Mouse (Mus musculus): ENCODE data around the gene Plxnb2. TPM values are rescaled to one million over a fixed set of nuclear protein-coding genes. Genes with fewer than 3 reads are reported as not detected.

Plxnb2 gene
- polyA plus RNA-seq, 1 experiment from 2014 or later = 31.9 TPM

GRCm38 (mm10) chr15:89148496-89149270 is 31.9 kb downstream of the Plxnb2 start:
- H3K4me3 ChIP-seq (ENCODE audit: low read depth, low read length) = peak overlapping the region; percentile 50

GRCm38 (mm10) chr15:89147895-89148294 is 32.7 kb downstream of the Plxnb2 start:
- no peak for ATAC-seq (ENCODE audit: low read depth)
- no peak overlapping the region for H3K9ac ChIP-seq (ENCODE audit: low read depth, low read length)
- peaks cover 9% of the 10 kb centered on the region for H3K4me1 ChIP-seq (ENCODE audit: control insufficient read depth, low read depth, low read length)
- H3K27ac ChIP-seq (ENCODE audit: low read length) = no peak overlapping the region
- H3K36me3 ChIP-seq (ENCODE audit: control insufficient read depth, insufficient read depth) = no peaks in the 10 kb centered on the region
- no peaks in the 10 kb centered on the region for H3K9me3 ChIP-seq (replicated peaks; ENCODE audit: control insufficient read depth, low read length)
- peaks cover 72% of the 10 kb centered on the region for H3K27me3 ChIP-seq (ENCODE audit: control insufficient read depth, insufficient read depth, low read depth, low read length)
- no peak overlapping the region for H3K4me2 ChIP-seq (ENCODE audit: low read depth, low read length)
- H3K4me3 ChIP-seq (ENCODE audit: low read depth, low read length) = no peak overlapping the region
- WGBS (ENCODE audit: insufficient replicate concordance) = 43% methylated on average over 4 of the region's 4 CpGs

More at GRCm38 (mm10) chr15:89148496-89149270, 31.9 kb downstream of the Plxnb2 start:
- no peak for ATAC-seq (ENCODE audit: low read depth)
- Histone ChIP-seq H3K4me1 (ENCODE audit: control insufficient read depth, low read depth, low read length) (peaks cover 9% of the 10 kb centered on the region), H3K27me3 (ENCODE audit: control insufficient read depth, insufficient read depth, low read depth, low read length) (peaks cover 69% of the 10 kb centered on the region), H3K36me3 (ENCODE audit: control insufficient read depth, insufficient read depth) (no peaks in the 10 kb centered on the region), H3K9ac (ENCODE audit: low read depth, low read length) (no peak overlapping the region), H3K4me2 (ENCODE audit: low read depth, low read length) (peak overlapping the region; percentile 62), H3K9me3 (replicated peaks; ENCODE audit: control insufficient read depth, low read length) (no peaks in the 10 kb centered on the region), H3K27ac (ENCODE audit: low read length) (no peak overlapping the region)
- WGBS (ENCODE audit: insufficient replicate concordance) = 6% methylated on average over 25 of the region's 25 CpGs

GRCm38 (mm10) chr15:89147456-89147855 is 33.1 kb downstream of the Plxnb2 start:
- Histone ChIP-seq H3K27me3 (ENCODE audit: control insufficient read depth, insufficient read depth, low read depth, low read length) (peaks cover 75% of the 10 kb centered on the region), H3K9ac (ENCODE audit: low read depth, low read length) (no peak overlapping the region), H3K36me3 (ENCODE audit: control insufficient read depth, insufficient read depth) (no peaks in the 10 kb centered on the region), H3K4me3 (ENCODE audit: low read depth, low read length) (no peak overlapping the region), H3K4me1 (ENCODE audit: control insufficient read depth, low read depth, low read length) (peaks cover 9% of the 10 kb centered on the region), H3K4me2 (ENCODE audit: low read depth, low read length) (no peak overlapping the region), H3K9me3 (replicated peaks; ENCODE audit: control insufficient read depth, low read length) (no peaks in the 10 kb centered on the region), H3K27ac (ENCODE audit: low read length) (no peak overlapping the region)
- no peak for ATAC-seq (ENCODE audit: low read depth)
- whole genome bisulfite sequencing (ENCODE audit: insufficient replicate concordance) = 21% methylated on average over 10 of the region's 10 CpGs

- ATAC-seq (ENCODE audit: low read depth) = no peak
- Histone ChIP-seq H3K9me3 (replicated peaks; ENCODE audit: control insufficient read depth, low read length) (no peaks in the 10 kb centered on the region), H3K4me1 (ENCODE audit: control insufficient read depth, low read depth, low read length) (peaks cover 9% of the 10 kb centered on the region), H3K36me3 (ENCODE audit: control insufficient read depth, insufficient read depth) (no peaks in the 10 kb centered on the region), H3K9ac (ENCODE audit: low read depth, low read length) (no peak overlapping the region), H3K4me3 (ENCODE audit: low read depth, low read length) (no peak overlapping the region), H3K4me2 (ENCODE audit: low read depth, low read length) (no peak overlapping the region), H3K27ac (ENCODE audit: low read length) (no peak overlapping the region), H3K27me3 (ENCODE audit: control insufficient read depth, insufficient read depth, low read depth, low read length) (peaks cover 80% of the 10 kb centered on the region)
- 4% methylated on average over 15 of the region's 16 CpGs for WGBS (ENCODE audit: insufficient replicate concordance)
Measured at GRCm38 (mm10) chr15:89147024-89147423, 33.6 kb downstream of the Plxnb2 start.

- ATAC-seq (ENCODE audit: low read depth) = no peak
- H3K9ac ChIP-seq (ENCODE audit: low read depth, low read length) = no peak overlapping the region
- H3K4me1 ChIP-seq (ENCODE audit: control insufficient read depth, low read depth, low read length) = peaks cover 9% of the 10 kb centered on the region
- WGBS (ENCODE audit: insufficient replicate concordance) = 3% methylated on average over 27 of the region's 27 CpGs
- peaks cover 85% of the 10 kb centered on the region for H3K27me3 ChIP-seq (ENCODE audit: control insufficient read depth, insufficient read depth, low read depth, low read length)
- no peaks in the 10 kb centered on the region for H3K36me3 ChIP-seq (ENCODE audit: control insufficient read depth, insufficient read depth)
- no peak overlapping the region for H3K27ac ChIP-seq (ENCODE audit: low read length)
- H3K4me3 ChIP-seq (ENCODE audit: low read depth, low read length) = no peak overlapping the region
- H3K9me3 ChIP-seq (replicated peaks; ENCODE audit: control insufficient read depth, low read length) = no peaks in the 10 kb centered on the region
- H3K4me2 ChIP-seq (ENCODE audit: low read depth, low read length) = peak overlapping the region; percentile 20; the same call in 1 of the 2 replicates
Measured at GRCm38 (mm10) chr15:89146537-89146936, 34.1 kb downstream of the Plxnb2 start.

GRCm38 (mm10) chr15:89145813-89146350 is 34.7 kb downstream of the Plxnb2 start:
- no peak overlapping the region for H3K9ac ChIP-seq (ENCODE audit: low read depth, low read length)
- no peaks in the 10 kb centered on the region for H3K36me3 ChIP-seq (ENCODE audit: control insufficient read depth, insufficient read depth)
- peaks cover 90% of the 10 kb centered on the region for H3K27me3 ChIP-seq (ENCODE audit: control insufficient read depth, insufficient read depth, low read depth, low read length)
- no peak for ATAC-seq (ENCODE audit: low read depth)
- no peaks in the 10 kb centered on the region for H3K9me3 ChIP-seq (replicated peaks; ENCODE audit: control insufficient read depth, low read length)
- H3K27ac ChIP-seq (ENCODE audit: low read length) = no peak overlapping the region
- no peak overlapping the region for H3K4me2 ChIP-seq (ENCODE audit: low read depth, low read length)
- peaks cover 9% of the 10 kb centered on the region for H3K4me1 ChIP-seq (ENCODE audit: control insufficient read depth, low read depth, low read length)
- no peak overlapping the region for H3K4me3 ChIP-seq (ENCODE audit: low read depth, low read length)
- WGBS (ENCODE audit: insufficient replicate concordance) = 68% methylated on average over 24 of the region's 24 CpGs

- Histone ChIP-seq H3K9me3 (replicated peaks; ENCODE audit: control insufficient read depth, low read length) (no peaks in the 10 kb centered on the region), H3K4me2 (ENCODE audit: low read depth, low read length) (no peak overlapping the region), H3K27ac (ENCODE audit: low read length) (no peak overlapping the region), H3K36me3 (ENCODE audit: control insufficient read depth, insufficient read depth) (no peaks in the 10 kb centered on the region), H3K4me3 (ENCODE audit: low read depth, low read length) (no peak overlapping the region), H3K4me1 (ENCODE audit: control insufficient read depth, low read depth, low read length) (peaks cover 9% of the 10 kb centered on the region), H3K9ac (ENCODE audit: low read depth, low read length) (no peak overlapping the region), H3K27me3 (ENCODE audit: control insufficient read depth, insufficient read depth, low read depth, low read length) (peaks cover 90% of the 10 kb centered on the region)
- 42% methylated on average over 11 of the region's 11 CpGs for WGBS (ENCODE audit: insufficient replicate concordance)
- ATAC-seq (ENCODE audit: low read depth) = no peak
Measured at GRCm38 (mm10) chr15:89144965-89145364, 35.6 kb downstream of the Plxnb2 start.

- Histone ChIP-seq H3K4me2 (ENCODE audit: low read depth, low read length) (no peak overlapping the region), H3K27ac (ENCODE audit: low read length) (no peak overlapping the region), H3K9me3 (replicated peaks; ENCODE audit: control insufficient read depth, low read length) (no peaks in the 10 kb centered on the region), H3K36me3 (ENCODE audit: control insufficient read depth, insufficient read depth) (no peaks in the 10 kb centered on the region), H3K4me1 (ENCODE audit: control insufficient read depth, low read depth, low read length) (peaks cover 2% of the 10 kb centered on the region), H3K9ac (ENCODE audit: low read depth, low read length) (no peak overlapping the region), H3K27me3 (ENCODE audit: control insufficient read depth, insufficient read depth, low read depth, low read length) (peaks cover 90% of the 10 kb centered on the region), H3K4me3 (ENCODE audit: low read depth, low read length) (no peak overlapping the region)
- WGBS (ENCODE audit: insufficient replicate concordance) = 47% methylated on average over 2 of the region's 2 CpGs
- no peak for ATAC-seq (ENCODE audit: low read depth)
Measured at GRCm38 (mm10) chr15:89143134-89143533, 37.5 kb downstream of the Plxnb2 start.

GRCm38 (mm10) chr15:89141905-89142304 is 38.7 kb downstream of the Plxnb2 start:
- no peaks in the 10 kb centered on the region for H3K36me3 ChIP-seq (ENCODE audit: control insufficient read depth, insufficient read depth)
- H3K9me3 ChIP-seq (replicated peaks; ENCODE audit: control insufficient read depth, low read length) = no peaks in the 10 kb centered on the region
- peaks cover 81% of the 10 kb centered on the region for H3K27me3 ChIP-seq (ENCODE audit: control insufficient read depth, insufficient read depth, low read depth, low read length)
- H3K4me3 ChIP-seq (ENCODE audit: low read depth, low read length) = no peak overlapping the region
- no peak overlapping the region for H3K4me2 ChIP-seq (ENCODE audit: low read depth, low read length)
- 30% methylated on average over 4 of the region's 4 CpGs for WGBS (ENCODE audit: insufficient replicate concordance)
- no peak overlapping the region for H3K9ac ChIP-seq (ENCODE audit: low read depth, low read length)
- no peak overlapping the region for H3K27ac ChIP-seq (ENCODE audit: low read length)
- ATAC-seq (ENCODE audit: low read depth) = no peak
- H3K4me1 ChIP-seq (ENCODE audit: control insufficient read depth, low read depth, low read length) = peaks cover 2% of the 10 kb centered on the region
